Comparison of ENCODE assay signal across 26 mouse cellular contexts in genomic region chr7:107659186-107659918, GRCm38 (mm10). TPM values are rescaled to one million over a fixed set of nuclear protein-coding genes. Genes with fewer than 3 reads are reported as not detected.
A peak's percentile ranks its signal among the peaks of the same experiment; 100 is the strongest.
DNase-seq lines count a peak whose midpoint lies in the region; ATAC-seq lines count a peak whose summit lies in the region.
"Had no signal": no experiment of that assay in that cellular context is flagged by ENCODE, and none has a peak within 500 bp of the region (broad histone marks: within the 10 kb centered on the region; RNA-seq: fewer than 3 reads in every experiment).

No protein-coding gene starts in this region.

- H3K36me3 ChIP-seq in embryonic facial prominence, embryonic 14.5 days (ENCODE audit: control insufficient read depth, insufficient read depth, low read length), result no peaks in the 10 kb centered on the region
- H3K36me3 ChIP-seq: G1E; intestine, embryonic 15.5 days; lung, embryonic 15.5 days; stomach, embryonic 15.5 days had no signal

- H3K27ac ChIP-seq in embryonic facial prominence, embryonic 14.5 days (replicated peaks; ENCODE audit: low read depth, low read length), result no peak overlapping the region
- H3K27ac ChIP-seq: intestine, embryonic 15.5 days; kidney, postnatal 0 days; lung, embryonic 15.5 days; stomach, embryonic 15.5 days had no signal

- H3K4me3 ChIP-seq in embryonic facial prominence, embryonic 14.5 days (ENCODE audit: low read depth, low read length), result no peak overlapping the region
- H3K4me3 ChIP-seq: intestine, embryonic 15.5 days; lung, embryonic 15.5 days; stomach, embryonic 15.5 days had no signal

- peaks cover 26% of the 10 kb centered on the region for H3K4me1 ChIP-seq in embryonic facial prominence, embryonic 14.5 days (ENCODE audit: control insufficient read depth, insufficient read depth, low read length)

- H3K4me2 ChIP-seq in embryonic facial prominence, embryonic 14.5 days (ENCODE audit: low read depth, low read length), result no peak overlapping the region
- H3K4me2 ChIP-seq: intestine, embryonic 15.5 days; lung, embryonic 15.5 days; midbrain, embryonic 11.5 days; stomach, embryonic 15.5 days had no signal

- WGBS in embryonic facial prominence, embryonic 14.5 days, result 74% methylated on average over 8 of the region's 8 CpGs

- DNase-seq in cerebellum, postnatal 10 days, result peak; percentile 42 to 55
- DNase-seq in cerebellum, postnatal 36 days, result no peak
- DNase-seq in embryonic facial prominence, embryonic 14.5 days (ENCODE audit: low spot score), result no peak
- peak; percentile 81 for DNase-seq in thymus, postnatal 0 days (ENCODE audit: low spot score)
- no peak for DNase-seq in right cerebral cortex, postnatal 10 days (ENCODE audit: low spot score in 2 of 2)
- no peak for DNase-seq in cerebellum, adult 8-10 months
- DNase-seq: adrenal gland, adult 8-10 months; cerebellum, adult 2 months; embryo, embryonic 11 days; gastrocnemius, postnatal 14 days; layer of hippocampus, adult 9-11 months; right cerebral cortex, adult 18-20 months; spleen, adult 18-20 months had no signal

- peak; percentile 28 for ATAC-seq in CD4-positive, CD25-positive, alpha-beta regulatory T cell, adult 4 months
- ATAC-seq in embryonic facial prominence, embryonic 14.5 days (ENCODE audit: low read depth), result 0 out of 2 replicates have a peak, but pooled peaks have one; percentile 8
- no peak for ATAC-seq in erythroid progenitor cell, adult 5-6 weeks (replicated peaks; ENCODE audit: low FRiP score, poor library complexity, severe bottlenecking)
- ATAC-seq: intestine, embryonic 15.5 days had no signal

- no peaks in the 10 kb centered on the region for H3K9me3 ChIP-seq in embryonic facial prominence, embryonic 14.5 days (ENCODE audit: control insufficient read depth, low read length)
- H3K9me3 ChIP-seq: intestine, embryonic 15.5 days; lung, embryonic 15.5 days; stomach, embryonic 15.5 days had no signal

- H3K9ac ChIP-seq in embryonic facial prominence, embryonic 14.5 days (ENCODE audit: low read depth, low read length), result no peak overlapping the region
- H3K9ac ChIP-seq: intestine, embryonic 15.5 days; lung, embryonic 15.5 days; stomach, embryonic 15.5 days had no signal

- no peaks in the 10 kb centered on the region for H3K27me3 ChIP-seq in embryonic facial prominence, embryonic 14.5 days (replicated peaks; ENCODE audit: control insufficient read depth, insufficient read depth, low read length)
- H3K27me3 ChIP-seq: intestine, embryonic 15.5 days; lung, embryonic 15.5 days; stomach, embryonic 15.5 days had no signal

RNA-seq across cellular contexts. Expression of gene 5330417H12Rik, which starts 34.4 kb away (rescaled TPM):
- polyA plus RNA-seq in CD4-positive, CD25-positive, alpha-beta regulatory T cell, adult 4 months (2017; shearing (Covaris generic)), result not detected
- not detected in 2 replicates for polyA plus RNA-seq in embryonic facial prominence, embryonic 14.5 days (2014; fragmentation: Nextera tagmentation; extraction: Ambion mirVana)
- polyA plus RNA-seq in thymus, postnatal 0 days (2015; fragmentation: Nextera tagmentation; extraction: Ambion mirVana), result not detected in 2 replicates
- total RNA-seq in erythroid progenitor cell, adult 5-6 weeks (2015; ENCODE audit: low replicate concordance), result not detected in 2 replicates
- not detected in 2 replicates for total RNA-seq in erythroid progenitor cell, adult 5-6 weeks (2017; ENCODE audit: low replicate concordance)
- total RNA-seq: adrenal gland, adult 8-10 months; G1E; gastrocnemius, postnatal 14 days; hematopoietic stem cell, adult 5-6 weeks; left cerebral cortex, postnatal 14 days; liver, adult 2 months; neutrophil, adult 5-6 weeks had no signal
- polyA plus RNA-seq: cerebellum, adult 2 months; G1E; heart, embryonic 14.5 days; intestine, embryonic 15.5 days; kidney, postnatal 0 days; liver, adult 2 months; lung, embryonic 15.5 days; midbrain, embryonic 11.5 days; stomach, embryonic 15.5 days had no signal

Comparison
In these comparisons a context has a peak if more than half of its experiments do, and no peak if none do; other contexts are left out.
1. DNase-seq: peak in cerebellum, postnatal 10 days (2 of 2) and thymus, postnatal 0 days (single experiment); none in cerebellum, postnatal 36 days (0 of 2), embryonic facial prominence, embryonic 14.5 days (single experiment), right cerebral cortex, postnatal 10 days (0 of 2) and cerebellum, adult 8-10 months (single experiment).